Mouse (Mus musculus) neural tube, embryonic 13.5 days (tissue): ENCODE results near the gene Sh3pxd2a. TPM values are rescaled to one million over a fixed set of nuclear protein-coding genes. Genes with fewer than 3 reads are reported as not detected.

Experiments used
- ATAC-seq: fragments of 200-750 bp; cut with Nextera tagmentation; 2 replicates; pipeline ENCODE4 v1.8.0; 2017; ENCODE audit warnings: low read depth, mild to moderate bottlenecking, moderate TSS enrichment, moderate library complexity
- H3K27ac ChIP-seq: fragments of 300-500 bp; sonication (generic); replicated peaks from 2 replicates; pipeline ENCODE4 v1.5.1; 2015; ENCODE audit warnings: moderate library complexity, mild to moderate bottlenecking, inconsistent platforms
- H3K27me3 ChIP-seq: fragments of 300-500 bp; sonication (generic); 2 replicates; pipeline ENCODE4 v1.6.1; 2015; ENCODE audit warnings: mild to moderate bottlenecking, inconsistent platforms
- H3K36me3 ChIP-seq: fragments of 300-500 bp; sonication (generic); 2 replicates; pipeline ENCODE4 v1.6.1; 2015; ENCODE audit warnings: mild to moderate bottlenecking, inconsistent platforms
- H3K4me1 ChIP-seq: fragments of 300-500 bp; sonication (generic); replicated peaks from 2 replicates; pipeline ENCODE4 v1.6.1; 2015; ENCODE audit warnings: inconsistent platforms
- H3K4me2 ChIP-seq: fragments of 300-500 bp; sonication (generic); 2 replicates; pipeline ENCODE4 v1.6.1; 2015; ENCODE audit warnings: inconsistent platforms, mild to moderate bottlenecking, moderate library complexity
- H3K4me3 ChIP-seq: fragments of 300-500 bp; sonication (generic); 2 replicates; pipeline ENCODE4 v1.5.1; 2015; ENCODE audit warnings: mild to moderate bottlenecking, inconsistent platforms
- H3K9ac ChIP-seq: fragments of 300-500 bp; sonication (generic); 2 replicates; pipeline ENCODE4 v1.6.1; 2015; ENCODE audit warnings: moderate library complexity, mild to moderate bottlenecking, inconsistent platforms
- H3K9me3 ChIP-seq: fragments of 300-500 bp; sonication (generic); 2 replicates; pipeline ENCODE4 v1.6.1; 2016; ENCODE audit warnings: inconsistent platforms
- WGBS: fragments of 180-500 bp; shearing (Covaris S2); methylation state at CpG from one replicate; pipeline ENCODE4 v1.1.7; 2015; 5-methylcytosine and 5-hydroxymethylcytosine counted together
- polyA plus RNA-seq: library from polyadenylated mRNA; unstranded; fragments of >200 nt; fragmentation: Nextera tagmentation; extraction: Ambion mirVana; gene quantifications from 2 replicates; pipeline ENCODE4 v1.2.1, GENCODE M21; 2015

Sh3pxd2a gene
- polyA plus RNA-seq, 1 experiment from 2014 or later, result 3.2 TPM

DNA sequence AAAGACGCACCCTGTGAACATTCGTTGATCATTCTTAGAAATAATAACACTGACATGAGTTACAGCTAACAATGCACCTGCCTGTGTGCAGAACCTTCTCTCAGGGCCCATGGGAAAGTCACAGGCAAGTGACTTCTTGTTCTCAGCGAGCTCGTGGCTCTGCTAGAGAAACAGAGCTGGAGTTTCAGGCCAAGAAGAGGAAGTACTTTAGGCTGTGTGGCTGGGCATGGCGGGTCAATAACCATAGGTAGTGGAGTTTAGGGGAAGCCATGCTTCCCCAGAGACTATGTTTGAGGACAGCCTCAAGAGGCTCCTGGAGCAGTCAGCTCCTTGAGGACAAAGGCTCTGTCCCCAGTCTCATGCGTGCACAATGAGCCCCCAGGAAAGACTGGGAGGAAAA lies 208.3 kb downstream of the Sh3pxd2a start:
- Histone ChIP-seq H3K4me3 (no peak overlapping the region), H3K9ac (no peak overlapping the region), H3K4me2 (no peak overlapping the region), H3K27me3 (peaks cover 44% of the 10 kb centered on the region), H3K36me3 (no peaks in the 10 kb centered on the region), H3K4me1 (peaks cover 11% of the 10 kb centered on the region), H3K9me3 (no peaks in the 10 kb centered on the region), H3K27ac (no peak overlapping the region)
- ATAC-seq, result no peak
- WGBS, result 79% methylated on average over 6 of the region's 6 CpGs

DNA sequence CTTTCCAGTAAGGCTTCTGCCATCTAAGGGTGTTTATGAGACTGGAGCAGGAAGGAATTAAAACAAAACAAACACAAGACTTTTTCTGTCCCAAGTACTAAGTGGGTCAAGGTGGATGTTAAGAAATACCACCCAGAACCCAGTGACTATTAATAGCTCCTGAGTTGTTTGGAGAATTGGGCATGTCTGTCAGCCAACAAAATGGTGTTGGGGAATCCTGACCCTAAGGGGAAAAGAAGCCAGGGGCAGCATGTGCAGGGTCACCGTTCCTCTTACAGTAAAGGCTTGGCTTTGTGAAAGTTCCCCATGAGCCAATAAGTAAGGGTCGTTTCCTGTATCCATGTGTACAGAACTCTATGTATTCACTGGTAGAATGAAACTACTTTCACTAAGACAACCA lies 209.2 kb downstream of the Sh3pxd2a start:
- no peak overlapping the region for H3K9ac ChIP-seq
- ATAC-seq, result no peak
- no peak overlapping the region for H3K4me2 ChIP-seq
- WGBS, result 72% methylated on average over 2 of the region's 2 CpGs
- peaks cover 15% of the 10 kb centered on the region for H3K4me1 ChIP-seq
- H3K36me3 ChIP-seq, result no peaks in the 10 kb centered on the region
- H3K9me3 ChIP-seq, result no peaks in the 10 kb centered on the region
- H3K27me3 ChIP-seq, result peaks cover 46% of the 10 kb centered on the region
- H3K27ac ChIP-seq, result no peak overlapping the region
- no peak overlapping the region for H3K4me3 ChIP-seq

DNA sequence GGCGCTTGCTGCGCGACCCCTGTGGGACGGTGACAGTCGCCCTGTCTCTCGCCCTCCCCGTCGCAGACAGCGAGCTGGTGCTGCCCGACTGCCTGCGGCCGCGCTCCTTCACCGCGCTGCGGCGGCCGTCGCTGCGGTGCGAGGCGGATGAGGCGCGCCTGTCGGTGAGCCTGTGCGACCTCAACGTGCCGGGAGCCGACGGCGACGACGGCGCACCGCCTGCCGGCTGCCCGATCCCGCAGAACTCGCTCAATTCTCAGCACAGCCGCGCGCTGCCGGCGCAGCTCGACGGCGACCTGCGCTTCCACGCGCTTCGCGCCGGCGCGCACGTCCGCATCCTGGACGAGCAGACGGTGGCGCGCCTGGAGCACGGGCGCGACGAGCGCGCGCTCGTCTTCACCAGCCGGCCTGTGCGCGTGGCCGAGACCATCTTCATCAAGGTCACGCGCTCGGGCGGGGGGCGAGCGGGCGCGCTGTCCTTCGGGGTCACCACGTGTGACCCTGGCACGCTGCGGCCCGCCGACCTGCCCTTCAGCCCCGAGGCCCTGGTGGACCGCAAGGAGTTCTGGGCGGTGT lies 211.1 kb downstream of the Sh3pxd2a start:
- H3K9me3 ChIP-seq, result no peaks in the 10 kb centered on the region
- peak overlapping the region; percentile 52 for H3K4me2 ChIP-seq
- WGBS, result 4% methylated on average over 87 of the region's 90 CpGs
- no peak overlapping the region for H3K27ac ChIP-seq
- H3K4me1 ChIP-seq, result peaks cover 15% of the 10 kb centered on the region
- H3K36me3 ChIP-seq, result no peaks in the 10 kb centered on the region
- ATAC-seq, result 0 out of 2 replicates have a peak, but pooled peaks have one; percentile 42
- H3K9ac ChIP-seq, result peak overlapping the region; percentile 49; the same call in 1 of the 2 replicates
- H3K27me3 ChIP-seq, result peaks cover 46% of the 10 kb centered on the region
- peak overlapping the region; percentile 38 for H3K4me3 ChIP-seq

DNA sequence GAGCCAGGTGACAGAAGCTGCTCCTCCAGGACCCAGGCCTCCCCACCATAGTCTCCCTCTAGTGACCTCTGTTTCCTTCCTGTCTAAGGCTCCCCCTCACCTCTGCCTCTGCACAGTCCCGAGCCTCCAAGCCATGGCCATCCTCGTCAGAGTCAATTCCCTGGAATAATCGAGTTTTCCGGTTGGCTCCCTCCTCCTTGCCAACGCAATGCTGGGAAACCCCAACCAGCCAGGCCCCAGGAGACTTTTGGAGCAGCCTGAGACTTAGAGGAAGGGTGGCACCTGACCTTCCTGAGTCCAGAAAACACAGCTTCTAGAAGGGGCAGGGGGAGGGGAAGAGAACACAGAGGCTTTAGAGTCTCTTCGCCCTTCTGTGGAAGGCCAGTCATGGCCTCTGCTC lies 213.3 kb downstream of the Sh3pxd2a start:
- 31% methylated on average over 6 of the region's 6 CpGs for WGBS
- Histone ChIP-seq H3K4me3 (no peak overlapping the region), H3K4me1 (peaks cover 15% of the 10 kb centered on the region), H3K9me3 (no peaks in the 10 kb centered on the region), H3K27me3 (peaks cover 46% of the 10 kb centered on the region), H3K27ac (no peak overlapping the region), H3K36me3 (no peaks in the 10 kb centered on the region), H3K9ac (no peak overlapping the region), H3K4me2 (no peak overlapping the region)
- no peak for ATAC-seq

DNA sequence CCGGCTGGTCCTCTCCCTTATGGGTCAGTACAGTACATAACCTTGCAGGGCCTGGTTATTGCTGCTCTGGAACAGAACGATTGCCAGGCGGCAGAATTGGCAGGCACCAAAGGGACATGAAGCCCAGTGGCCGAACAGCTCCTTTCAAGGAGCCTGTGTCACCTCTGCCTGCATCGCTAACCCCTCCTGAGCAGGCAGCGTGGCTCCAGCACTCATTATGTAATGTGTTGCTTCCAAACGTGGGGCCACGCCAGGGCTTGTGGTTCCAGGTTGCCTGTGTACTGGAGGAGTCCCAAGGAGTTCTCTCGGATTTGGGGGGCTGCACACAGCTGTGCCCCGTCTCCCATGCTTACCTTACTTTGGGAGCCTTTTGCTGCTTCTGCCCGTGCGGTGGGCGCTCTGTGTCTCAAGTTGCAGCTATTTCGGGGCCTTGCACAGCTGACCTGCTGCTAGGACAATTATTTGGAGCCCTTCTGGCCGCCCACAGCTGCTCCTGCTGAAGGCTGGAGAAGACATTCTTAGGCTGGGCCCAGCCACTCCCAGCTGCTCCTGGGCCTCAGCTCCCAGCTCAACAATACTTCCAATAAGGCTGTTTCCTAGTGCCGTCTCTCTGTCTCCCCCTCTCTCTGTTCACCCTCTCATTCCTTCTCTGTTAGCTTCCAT lies 215.2 kb downstream of the Sh3pxd2a start:
- Histone ChIP-seq H3K9me3 (no peaks in the 10 kb centered on the region), H3K9ac (no peak overlapping the region), H3K4me3 (no peak overlapping the region), H3K36me3 (no peaks in the 10 kb centered on the region), H3K27ac (no peak overlapping the region), H3K27me3 (peaks cover 33% of the 10 kb centered on the region), H3K4me1 (peaks cover 15% of the 10 kb centered on the region), H3K4me2 (no peak overlapping the region)
- 63% methylated on average over 16 of the region's 16 CpGs for WGBS
- no peak for ATAC-seq

DNA sequence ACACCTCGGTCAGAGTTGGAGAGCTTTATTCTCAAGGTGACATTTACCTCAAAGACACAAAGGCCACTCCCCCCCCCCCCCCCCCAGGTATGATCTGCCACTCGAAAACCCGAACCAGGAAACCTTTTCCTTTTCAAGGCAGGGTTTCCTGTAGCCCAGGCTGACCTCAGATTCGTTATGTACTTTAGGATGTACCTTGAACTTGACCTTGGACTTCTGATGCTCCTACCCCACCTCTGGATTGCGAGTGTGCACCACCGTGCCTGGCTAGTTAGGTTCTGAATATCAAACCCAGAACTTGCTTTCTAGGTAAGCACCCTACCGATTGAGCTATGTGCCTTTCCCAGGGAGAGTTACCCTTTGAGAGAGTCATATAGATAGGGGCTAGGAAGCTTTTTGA lies 215.9 kb downstream of the Sh3pxd2a start:
- Histone ChIP-seq H3K4me2 (no peak overlapping the region), H3K27ac (no peak overlapping the region), H3K9ac (no peak overlapping the region), H3K36me3 (no peaks in the 10 kb centered on the region), H3K4me1 (peaks cover 13% of the 10 kb centered on the region), H3K9me3 (no peaks in the 10 kb centered on the region), H3K27me3 (peaks cover 26% of the 10 kb centered on the region), H3K4me3 (no peak overlapping the region)
- ATAC-seq, result no peak
- 84% methylated on average over 7 of the region's 7 CpGs for WGBS

DNA sequence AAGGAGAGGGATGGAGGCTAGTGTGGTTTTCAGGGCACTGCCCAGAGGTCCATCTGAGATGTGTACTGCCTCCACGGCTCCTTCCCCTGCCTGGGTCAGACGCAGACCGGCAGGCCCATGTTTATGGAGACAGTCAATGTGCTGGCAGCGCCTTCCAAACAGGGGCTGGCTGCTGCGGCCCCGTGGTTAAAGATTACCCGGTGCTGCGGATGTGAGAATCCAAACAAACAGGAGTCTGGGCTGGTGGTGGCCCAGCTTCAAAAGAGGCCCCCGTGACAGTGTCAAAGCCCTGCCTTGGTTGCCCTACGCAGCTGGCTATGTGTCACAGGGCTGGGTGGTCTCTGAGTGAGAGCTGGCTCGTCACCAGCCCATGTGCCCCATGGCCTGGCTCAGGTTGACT lies 216.4 kb downstream of the Sh3pxd2a start:
- no peak overlapping the region for H3K4me3 ChIP-seq
- WGBS, result 28% methylated on average over 11 of the region's 11 CpGs
- H3K9me3 ChIP-seq, result no peaks in the 10 kb centered on the region
- no peaks in the 10 kb centered on the region for H3K36me3 ChIP-seq
- peak overlapping the region; percentile 1; the same call in 1 of the 2 replicates for H3K9ac ChIP-seq
- ATAC-seq, result no peak
- no peak overlapping the region for H3K4me2 ChIP-seq
- H3K4me1 ChIP-seq, result 0 out of 2 replicates have a peak, but pooled peaks cover 8% of the 10 kb centered on the region
- H3K27me3 ChIP-seq, result peaks cover 21% of the 10 kb centered on the region
- H3K27ac ChIP-seq, result no peak overlapping the region

DNA sequence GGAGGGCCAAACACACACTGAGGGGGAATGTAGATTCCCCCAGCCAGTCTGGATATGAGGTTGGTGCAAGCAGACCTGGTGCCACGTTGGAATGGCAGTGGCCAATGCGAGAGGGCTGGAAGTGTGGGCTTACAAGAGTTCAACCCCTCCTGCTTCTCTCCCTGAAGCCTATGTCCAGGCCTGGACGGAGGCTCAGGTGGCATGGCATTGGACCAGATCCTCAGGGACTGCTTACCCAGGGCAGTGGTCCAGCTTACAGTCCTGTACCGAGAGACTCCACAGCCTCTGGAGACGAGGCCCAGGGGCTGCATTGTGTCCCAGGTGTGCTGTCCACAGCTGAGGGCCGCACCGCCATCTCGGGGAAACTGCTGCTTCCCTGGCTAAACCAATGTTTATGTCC lies 218.7 kb downstream of the Sh3pxd2a start:
- Histone ChIP-seq H3K9me3 (no peaks in the 10 kb centered on the region), H3K27me3 (peaks cover under 1% of the 10 kb centered on the region; the same call in 1 of the 2 replicates), H3K4me2 (no peak overlapping the region), H3K36me3 (no peaks in the 10 kb centered on the region), H3K4me3 (no peak overlapping the region), H3K4me1 (0 out of 2 replicates have a peak, but pooled peaks cover under 1% of the 10 kb centered on the region), H3K27ac (no peak overlapping the region), H3K9ac (no peak overlapping the region)
- no peak for ATAC-seq
- 65% methylated on average over 8 of the region's 8 CpGs for WGBS

DNA sequence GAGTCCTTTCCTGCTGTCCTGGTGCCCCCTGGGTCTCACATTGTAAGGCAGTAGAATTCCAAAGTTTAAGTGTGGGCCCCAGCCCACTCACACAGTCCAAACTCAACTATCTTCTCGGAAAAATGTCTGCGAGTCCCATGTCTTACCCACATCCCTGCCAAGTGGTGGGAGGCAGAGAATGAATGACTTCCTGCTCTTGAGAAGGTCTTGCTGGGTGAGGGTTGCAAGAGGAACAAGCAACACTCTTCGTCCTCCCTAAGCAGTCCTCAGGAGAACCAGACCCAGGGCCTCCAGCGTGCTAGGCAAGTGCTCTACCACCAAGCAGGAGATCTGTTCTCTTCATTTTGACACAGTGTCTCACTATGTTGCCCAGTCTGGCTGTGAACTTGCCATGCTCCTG lies 222.0 kb downstream of the Sh3pxd2a start:
- no peak overlapping the region for H3K4me2 ChIP-seq
- no peak overlapping the region for H3K27ac ChIP-seq
- H3K4me3 ChIP-seq, result no peak overlapping the region
- no peaks in the 10 kb centered on the region for H3K9me3 ChIP-seq
- no peak for ATAC-seq
- 90% methylated on average over 4 of the region's 4 CpGs for WGBS
- no peaks in the 10 kb centered on the region for H3K36me3 ChIP-seq
- H3K27me3 ChIP-seq, result peaks cover 6% of the 10 kb centered on the region
- H3K9ac ChIP-seq, result no peak overlapping the region
- H3K4me1 ChIP-seq, result no peaks in the 10 kb centered on the region

DNA sequence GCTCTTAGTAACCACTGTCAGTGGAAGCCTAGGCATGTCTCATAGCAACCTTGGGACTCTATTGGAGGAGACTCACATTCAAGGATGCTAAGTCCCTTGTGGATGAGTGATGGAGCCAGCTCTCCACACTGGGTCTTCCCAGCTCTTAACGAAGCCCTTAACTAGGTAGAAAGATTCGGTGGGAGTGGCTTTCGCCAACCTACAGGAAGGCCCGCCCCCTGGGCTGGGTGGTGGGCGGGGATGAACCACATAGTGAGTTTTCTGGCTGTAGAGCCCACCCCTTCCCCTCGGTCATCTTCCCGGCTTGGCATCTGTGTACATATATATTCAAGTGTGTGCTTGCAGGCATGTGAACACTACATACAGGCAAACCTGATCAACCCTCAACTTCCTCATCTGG lies 223.2 kb downstream of the Sh3pxd2a start:
- ATAC-seq, result no peak
- Histone ChIP-seq H3K9me3 (no peaks in the 10 kb centered on the region), H3K27me3 (peaks cover 6% of the 10 kb centered on the region), H3K9ac (no peak overlapping the region), H3K36me3 (no peaks in the 10 kb centered on the region), H3K4me3 (no peak overlapping the region), H3K27ac (no peak overlapping the region), H3K4me1 (no peaks in the 10 kb centered on the region), H3K4me2 (peak overlapping the region; percentile 40; the same call in 1 of the 2 replicates)
- 68% methylated on average over 7 of the region's 7 CpGs for WGBS

DNA sequence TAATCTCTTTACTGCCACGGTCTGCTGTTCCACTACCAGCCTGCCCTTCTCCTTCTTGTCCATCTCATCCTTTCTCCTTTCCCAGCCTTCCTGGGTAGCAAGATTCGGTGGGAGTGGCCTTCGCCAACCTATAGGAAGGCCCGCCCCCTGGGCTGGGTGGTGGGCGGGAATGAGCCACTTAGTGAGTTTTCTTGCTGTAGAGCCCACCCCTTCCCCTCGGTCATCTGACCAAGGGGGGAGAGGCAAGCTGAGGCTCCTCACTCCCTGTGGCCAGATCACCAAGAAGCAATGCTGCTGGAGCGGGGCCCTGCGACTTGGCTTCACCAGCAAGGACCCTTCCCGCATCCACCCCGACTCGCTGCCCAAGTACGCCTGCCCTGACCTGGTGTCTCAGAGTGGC lies 224.1 kb downstream of the Sh3pxd2a start:
- WGBS, result 43% methylated on average over 12 of the region's 12 CpGs
- Histone ChIP-seq H3K9ac (0 out of 2 replicates have a peak overlapping the region, but pooled peaks have one; percentile 12), H3K4me2 (peak overlapping the region; percentile 40), H3K36me3 (no peaks in the 10 kb centered on the region), H3K27ac (no peak overlapping the region), H3K9me3 (no peaks in the 10 kb centered on the region), H3K4me1 (no peaks in the 10 kb centered on the region), H3K27me3 (peaks cover 6% of the 10 kb centered on the region), H3K4me3 (peak overlapping the region; percentile 15; the same call in 1 of the 2 replicates)
- no peak for ATAC-seq

DNA sequence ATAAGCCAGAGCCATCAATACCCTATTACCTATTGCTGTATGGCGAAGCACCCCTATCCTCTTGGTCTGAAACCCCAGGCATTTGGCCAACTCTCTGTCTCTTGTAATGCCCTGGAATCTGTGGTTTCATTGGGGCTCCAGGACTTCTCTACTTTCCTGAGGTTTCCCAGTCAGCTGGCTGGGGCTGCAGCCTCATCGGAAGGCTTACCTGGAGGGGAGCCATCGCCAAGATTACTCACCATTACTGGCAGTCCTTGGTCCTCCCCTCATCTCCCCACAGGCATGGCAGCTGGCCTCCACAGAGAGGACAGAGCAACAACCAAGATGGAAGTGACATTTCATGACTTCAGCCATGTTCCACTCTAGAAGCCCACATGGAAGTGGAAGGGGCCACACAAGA lies 231.1 kb downstream of the Sh3pxd2a start:
- H3K27ac ChIP-seq, result no peak overlapping the region
- WGBS, result 92% methylated on average over 3 of the region's 3 CpGs
- no peak overlapping the region for H3K4me3 ChIP-seq
- H3K4me2 ChIP-seq, result no peak overlapping the region
- peaks cover 13% of the 10 kb centered on the region for H3K4me1 ChIP-seq
- no peaks in the 10 kb centered on the region; the same call in 1 of the 2 replicates for H3K27me3 ChIP-seq
- no peak for ATAC-seq
- no peaks in the 10 kb centered on the region for H3K36me3 ChIP-seq
- H3K9me3 ChIP-seq, result no peaks in the 10 kb centered on the region
- H3K9ac ChIP-seq, result no peak overlapping the region
